Mouse (Mus musculus): ENCODE measurements around the gene Rpn1.

The Rpn1 gene

GRCm38 (mm10) chr6:88084278-88085151 lies at the start of gene Rpn1:
TSS of gene Rpn1 (plus strand) at chr6:88084482.
- peak; percentile 82 for DNase-seq (ENCODE audit: low read depth, low spot score)

- DNase-seq (ENCODE audit: low read depth, low spot score), result no peak
Measured at GRCm38 (mm10) chr6:88037471-88038045, 46.7 kb upstream of the Rpn1 start.

GRCm38 (mm10) chr6:88039426-88039825 lies 44.9 kb upstream of the Rpn1 start:
- no peak for DNase-seq (ENCODE audit: low read depth, low spot score)

GRCm38 (mm10) chr6:88041221-88041620 lies 43.1 kb upstream of the Rpn1 start:
- DNase-seq (ENCODE audit: low read depth, low spot score), result no peak

GRCm38 (mm10) chr6:88042336-88042735 lies 41.9 kb upstream of the Rpn1 start:
- DNase-seq (ENCODE audit: low read depth, low spot score), result no peak

- DNase-seq (ENCODE audit: low read depth, low spot score), result no peak
Measured at GRCm38 (mm10) chr6:88044234-88044576, 40.1 kb upstream of the Rpn1 start.

DNA sequence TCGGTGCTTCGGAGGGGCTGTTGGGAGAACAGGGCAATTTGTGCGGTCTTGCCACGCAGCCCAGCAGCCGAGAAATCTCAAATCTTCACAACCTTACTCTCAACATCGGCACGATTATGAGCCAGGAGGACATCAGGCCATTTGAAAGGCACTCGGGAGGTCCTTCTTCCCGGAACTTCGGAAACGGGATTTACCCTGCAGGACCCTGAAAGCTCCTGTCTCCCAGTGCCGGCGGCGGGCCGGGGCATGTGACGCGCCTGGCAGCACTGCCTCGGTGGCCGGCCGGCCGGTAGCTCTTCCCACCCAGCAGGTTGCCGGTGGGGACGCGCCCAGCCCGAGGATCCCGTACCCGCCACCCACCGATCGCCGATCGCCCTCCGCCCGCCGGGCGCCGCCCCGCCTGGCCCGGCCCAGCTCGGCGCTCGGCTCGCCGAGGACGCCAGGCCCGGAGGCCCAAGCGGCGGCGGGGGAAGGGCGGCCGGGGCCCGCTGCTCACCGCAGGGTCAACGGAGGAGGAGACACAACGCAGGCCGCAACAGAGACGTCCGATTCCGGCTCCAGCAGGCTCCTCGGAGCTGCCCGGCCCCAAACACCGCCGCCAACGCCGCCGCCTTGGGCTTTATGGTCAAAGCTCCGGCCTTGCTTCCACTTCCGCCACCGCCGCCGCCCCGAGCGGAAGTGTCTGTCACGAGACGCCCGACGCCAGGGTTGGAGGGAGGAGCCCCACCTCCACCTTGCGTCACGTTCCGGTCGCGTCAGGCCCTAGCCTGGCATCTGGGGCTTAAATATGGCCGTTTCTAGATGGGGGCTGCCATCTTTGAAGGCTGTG lies 39.5 kb upstream of the Rpn1 start, which contains the start of gene Rab7:
TSS of gene Rab7 (minus strand) at position 694 of the 829 bp plus-strand sequence.
- peak; percentile 89 for DNase-seq (ENCODE audit: low read depth, low spot score)

GRCm38 (mm10) chr6:88045406-88045766 lies 38.9 kb upstream of the Rpn1 start:
- DNase-seq (ENCODE audit: low read depth, low spot score), result no peak

DNA sequence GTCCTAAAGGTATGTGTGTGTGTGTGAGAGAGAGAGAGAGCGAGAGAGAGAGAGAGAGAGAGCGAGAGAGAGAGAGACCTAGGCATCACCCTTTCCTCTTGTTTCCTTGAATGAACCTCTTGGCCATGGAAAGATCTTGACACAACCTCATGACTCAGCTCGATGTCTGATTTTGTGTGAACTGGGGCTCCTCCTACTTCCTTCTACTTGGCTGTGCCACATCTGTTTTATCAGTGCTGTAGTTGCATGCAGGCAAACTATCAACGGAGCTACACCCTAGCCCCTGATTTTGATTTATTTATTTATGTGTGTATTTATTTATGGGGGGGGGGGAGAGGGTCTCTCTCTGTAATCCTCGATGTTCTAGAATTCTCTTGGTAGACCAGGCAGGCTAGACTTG lies 36.4 kb upstream of the Rpn1 start:
- no peak for DNase-seq (ENCODE audit: low read depth, low spot score)

DNA sequence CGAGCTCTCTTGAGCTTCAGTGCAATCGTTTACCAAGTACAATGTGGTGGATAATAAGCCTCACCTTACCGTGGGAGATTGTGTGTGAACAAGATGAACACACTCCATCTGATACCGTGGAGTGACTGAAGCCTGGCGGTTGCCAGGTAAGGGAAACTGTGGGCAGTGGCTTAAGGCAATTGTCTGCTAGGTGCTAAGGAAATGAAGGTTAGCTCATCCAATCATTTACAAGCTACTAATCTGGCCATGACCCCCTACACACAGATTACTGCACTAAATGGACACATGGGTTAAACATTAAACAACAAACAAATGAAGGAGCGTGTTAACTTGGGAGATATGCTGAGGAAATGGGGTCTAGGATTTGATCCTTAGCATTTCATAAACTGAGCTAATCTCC lies 35.3 kb upstream of the Rpn1 start:
- DNase-seq (ENCODE audit: low read depth, low spot score), result no peak

DNA sequence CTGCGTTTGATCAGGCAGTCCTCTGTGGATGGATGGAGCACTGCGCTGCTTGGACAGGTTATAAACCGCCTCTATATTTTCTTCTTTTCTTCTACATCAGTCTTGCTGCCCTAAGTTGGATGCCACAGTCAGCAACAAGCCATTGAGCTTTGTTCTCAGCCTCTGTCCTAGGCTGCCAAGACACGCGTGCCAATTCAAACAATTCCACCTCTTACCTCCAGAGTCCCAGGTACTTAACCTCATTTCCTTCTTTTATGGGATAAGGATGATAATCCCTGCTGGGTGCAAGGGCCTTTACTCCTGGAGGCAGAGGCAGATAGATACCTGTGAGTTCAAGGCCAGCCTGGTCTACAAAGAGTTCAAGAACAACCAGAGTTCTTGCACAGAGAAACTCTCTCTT lies 33.1 kb upstream of the Rpn1 start:
- DNase-seq (ENCODE audit: low read depth, low spot score), result no peak

DNA sequence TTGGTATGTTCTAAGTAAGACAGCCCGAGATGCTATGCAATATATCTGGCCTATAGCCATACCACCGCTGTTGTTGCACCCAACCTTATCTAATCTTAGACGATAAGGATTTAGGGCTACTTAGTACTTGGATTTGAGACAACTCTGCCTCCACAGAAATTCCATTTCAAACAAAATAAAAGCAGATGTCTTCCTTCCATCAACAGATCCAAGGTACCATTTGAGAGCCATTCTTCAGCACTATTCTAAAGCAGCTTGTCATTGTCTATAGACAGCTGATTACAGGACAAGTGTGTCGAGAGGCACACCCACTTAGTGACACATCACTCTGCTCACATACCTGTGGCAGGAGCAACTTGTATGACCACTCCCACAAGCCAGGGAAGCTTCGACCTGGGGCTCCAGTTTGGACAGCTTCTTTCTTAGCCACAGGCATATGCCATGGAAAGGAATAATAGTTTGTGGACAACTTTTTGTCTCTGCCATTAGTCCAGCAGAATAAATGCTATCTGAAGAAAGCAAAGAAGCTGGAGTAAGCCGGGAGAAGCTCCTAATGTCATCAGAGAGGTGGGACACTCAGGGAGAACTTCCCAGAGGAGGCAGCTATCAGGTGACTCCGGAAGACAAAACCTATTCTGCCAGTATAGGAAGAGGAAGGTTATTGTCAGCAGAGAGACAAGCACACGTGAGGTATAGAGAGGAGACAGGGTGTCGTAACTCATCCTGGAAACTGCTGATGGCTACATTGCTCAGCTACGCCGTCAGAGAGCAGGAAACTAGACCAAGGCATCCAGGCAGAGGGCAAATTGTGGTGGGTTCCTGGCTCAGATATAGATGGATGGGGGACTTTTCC lies 30.8 kb upstream of the Rpn1 start:
- no peak for DNase-seq (ENCODE audit: low read depth, low spot score)

GRCm38 (mm10) chr6:88054081-88054835 lies 30.0 kb upstream of the Rpn1 start:
- DNase-seq (ENCODE audit: low read depth, low spot score), result no peak

DNA sequence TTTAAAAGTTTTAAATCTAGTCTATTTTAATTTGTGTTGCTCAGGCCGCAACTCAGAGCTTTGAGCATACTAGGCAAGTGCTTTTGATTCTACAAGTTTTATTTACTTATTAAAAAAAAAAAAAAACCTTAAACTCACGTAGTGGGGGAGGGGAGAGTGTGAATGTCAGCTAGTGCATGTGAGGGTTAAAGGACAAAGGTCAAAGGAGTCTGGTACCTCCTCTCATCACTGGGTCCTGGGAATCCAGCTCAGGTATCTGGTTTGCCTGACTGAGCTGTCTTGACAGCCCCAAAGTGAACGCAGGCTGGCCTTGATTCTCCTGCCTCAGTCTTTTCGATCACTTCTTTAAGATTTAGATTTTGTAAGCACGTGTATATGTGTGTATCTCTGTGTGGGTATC lies 28.6 kb upstream of the Rpn1 start:
- DNase-seq (ENCODE audit: low read depth, low spot score), result no peak

GRCm38 (mm10) chr6:88056866-88057265 lies 27.4 kb upstream of the Rpn1 start:
- DNase-seq (ENCODE audit: low read depth, low spot score), result no peak

DNA sequence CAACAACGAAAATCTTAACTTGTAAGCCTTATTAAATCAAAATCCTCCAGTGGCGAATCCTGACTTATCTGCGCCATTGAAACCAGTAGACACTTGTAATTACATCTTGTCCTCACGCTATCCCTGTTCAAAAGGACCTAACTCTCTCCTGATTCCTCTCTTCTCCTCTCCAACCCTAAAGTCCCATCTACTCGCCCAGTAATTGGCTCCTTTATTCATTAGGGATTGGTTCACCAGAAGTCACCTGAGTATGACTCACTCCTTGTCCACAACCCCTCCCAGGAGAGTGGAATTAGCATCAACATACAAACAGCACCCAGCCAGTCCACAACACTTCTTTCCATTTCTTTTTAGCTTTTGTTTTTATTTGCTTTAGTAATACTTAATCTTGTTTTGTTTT lies 24.4 kb upstream of the Rpn1 start:
- DNase-seq (ENCODE audit: low read depth, low spot score), result no peak

- no peak for DNase-seq (ENCODE audit: low read depth, low spot score)
Measured at GRCm38 (mm10) chr6:88060602-88061001, 23.7 kb upstream of the Rpn1 start.

- DNase-seq (ENCODE audit: low read depth, low spot score), result no peak
Measured at GRCm38 (mm10) chr6:88061406-88061805, 22.9 kb upstream of the Rpn1 start.

- DNase-seq (ENCODE audit: low read depth, low spot score), result no peak
Measured at GRCm38 (mm10) chr6:88062398-88062797, 21.9 kb upstream of the Rpn1 start.

DNA sequence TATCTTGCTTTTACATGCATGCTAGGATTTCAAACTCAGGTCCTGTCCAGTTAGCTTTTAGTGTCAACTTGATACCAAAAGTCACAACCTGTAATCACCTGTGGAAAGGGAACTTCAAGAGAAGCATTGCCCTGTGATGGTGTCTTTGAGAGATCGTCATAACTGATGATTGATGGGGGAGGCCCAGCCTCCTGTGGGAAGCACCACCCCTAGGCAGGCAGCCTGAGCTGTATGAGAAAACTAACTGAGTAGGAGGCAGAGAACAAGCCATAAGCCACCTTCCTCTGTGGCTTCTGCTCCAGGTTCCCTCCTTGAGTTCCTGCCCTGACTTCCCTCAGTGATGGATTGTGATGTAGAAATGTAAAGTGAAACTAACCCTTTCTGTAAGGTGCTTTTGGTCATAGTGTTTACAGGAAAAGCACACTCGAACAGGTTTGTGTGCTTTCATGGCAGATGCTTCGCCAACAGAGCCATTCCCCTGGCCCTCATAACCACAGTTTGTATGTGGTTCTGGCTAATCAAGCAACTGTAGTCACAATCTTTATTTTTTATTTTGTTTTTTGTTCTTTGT lies 20.1 kb upstream of the Rpn1 start:
- no peak for DNase-seq (ENCODE audit: low read depth, low spot score)
